Mouse (Mus musculus) stomach, embryonic 16.5 days (tissue): ENCODE measurements around the gene Plekhg5. TPM values are rescaled to one million over a fixed set of nuclear protein-coding genes. Genes with fewer than 3 reads are reported as not detected.
A peak's percentile ranks its signal among the peaks of the same experiment; 100 is the strongest.

Experiments used
- ATAC-seq: fragments of 200-750 bp; cut with Nextera tagmentation; 2 replicates; pipeline ENCODE4 v1.8.0; 2017; ENCODE audit warnings: moderate number of reproducible peaks, moderate TSS enrichment; ENCODE audit not compliant: insufficient read depth, low FRiP score
- H3K27ac ChIP-seq: fragments of 300-500 bp; sonication (generic); 2 replicates; pipeline ENCODE4 v1.5.1; 2014; ENCODE audit warnings: low read length
- H3K27me3 ChIP-seq: fragments of 300-500 bp; sonication (generic); 2 replicates; pipeline ENCODE4 v1.6.1; 2014; ENCODE audit warnings: low read length, control low read depth, mixed read lengths; ENCODE audit not compliant: control insufficient read depth, insufficient read depth
- H3K36me3 ChIP-seq: fragments of 300-500 bp; sonication (generic); 2 replicates; pipeline ENCODE4 v1.6.1; 2014; ENCODE audit warnings: low read length; ENCODE audit not compliant: control insufficient read depth, insufficient read depth
- H3K4me1 ChIP-seq: fragments of 300-500 bp; sonication (generic); 2 replicates; pipeline ENCODE4 v1.6.1; 2014; ENCODE audit warnings: low read length, control low read depth, mixed read lengths; ENCODE audit not compliant: control insufficient read depth, insufficient read depth
- H3K4me2 ChIP-seq: fragments of 300-500 bp; sonication (generic); 2 replicates; pipeline ENCODE4 v1.6.1; 2014; ENCODE audit warnings: low read depth, low read length, mixed read lengths
- H3K4me3 ChIP-seq: fragments of 300-500 bp; sonication (generic); replicated peaks from 2 replicates; pipeline ENCODE4 v1.5.1; 2014; ENCODE audit warnings: mild to moderate bottlenecking, low read length
- H3K9ac ChIP-seq: fragments of 300-500 bp; sonication (generic); 2 replicates; pipeline ENCODE4 v1.6.1; 2014; ENCODE audit warnings: low read length
- H3K9me3 ChIP-seq: fragments of 300-500 bp; sonication (generic); replicated peaks from 2 replicates; pipeline ENCODE4 v1.6.1; 2016; ENCODE audit warnings: low read length, control low read depth; ENCODE audit not compliant: control insufficient read depth
- WGBS: fragments of 180-500 bp; shearing (Covaris S2); extraction: QIAGEN DNeasy Blood & Tissue Kit; methylation state at CpG from one replicate; pipeline ENCODE4 v1.1.7; 2014; 5-methylcytosine and 5-hydroxymethylcytosine counted together
- polyA plus RNA-seq: library from polyadenylated mRNA; unstranded; fragments of >200 nt; fragmentation: Nextera tagmentation; extraction: Ambion mirVana; gene quantifications from 2 replicates; pipeline ENCODE4 v1.2.1, GENCODE M21; 2015

Gene Plekhg5
- polyA plus RNA-seq, 1 experiment from 2014 or later = 12.3 TPM

DNA sequence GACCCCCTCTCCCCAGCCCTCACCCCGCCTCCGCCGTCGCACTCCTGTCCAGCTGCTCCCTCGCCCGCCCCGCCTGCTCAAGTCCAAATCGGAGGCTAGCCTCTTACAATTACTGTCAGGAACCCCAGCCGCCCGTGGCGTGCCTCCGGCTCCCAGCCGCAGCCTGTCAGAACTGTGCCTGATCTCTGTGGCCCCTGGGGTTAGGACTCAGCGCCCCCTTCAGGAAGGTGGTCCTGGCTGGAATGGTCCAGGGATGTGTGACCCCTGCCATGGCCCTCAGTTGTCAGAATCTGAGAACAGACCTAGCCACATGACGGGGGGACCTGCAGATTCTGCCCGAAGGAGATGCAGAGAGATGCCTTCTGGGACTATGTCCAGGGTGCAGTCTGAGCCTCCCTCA lies 41.8 kb downstream of the Plekhg5 start:
- peaks cover 14% of the 10 kb centered on the region for H3K27me3 ChIP-seq
- H3K9ac ChIP-seq = no peak overlapping the region
- no peak overlapping the region for H3K27ac ChIP-seq
- no peak for ATAC-seq
- H3K36me3 ChIP-seq = peaks cover 11% of the 10 kb centered on the region; the same call in 1 of the 2 replicates
- H3K4me3 ChIP-seq = no peak overlapping the region
- no peaks in the 10 kb centered on the region for H3K9me3 ChIP-seq
- no peak overlapping the region for H3K4me2 ChIP-seq
- 80% methylated on average over 16 of the region's 16 CpGs for WGBS
- H3K4me1 ChIP-seq = peaks cover 21% of the 10 kb centered on the region

DNA sequence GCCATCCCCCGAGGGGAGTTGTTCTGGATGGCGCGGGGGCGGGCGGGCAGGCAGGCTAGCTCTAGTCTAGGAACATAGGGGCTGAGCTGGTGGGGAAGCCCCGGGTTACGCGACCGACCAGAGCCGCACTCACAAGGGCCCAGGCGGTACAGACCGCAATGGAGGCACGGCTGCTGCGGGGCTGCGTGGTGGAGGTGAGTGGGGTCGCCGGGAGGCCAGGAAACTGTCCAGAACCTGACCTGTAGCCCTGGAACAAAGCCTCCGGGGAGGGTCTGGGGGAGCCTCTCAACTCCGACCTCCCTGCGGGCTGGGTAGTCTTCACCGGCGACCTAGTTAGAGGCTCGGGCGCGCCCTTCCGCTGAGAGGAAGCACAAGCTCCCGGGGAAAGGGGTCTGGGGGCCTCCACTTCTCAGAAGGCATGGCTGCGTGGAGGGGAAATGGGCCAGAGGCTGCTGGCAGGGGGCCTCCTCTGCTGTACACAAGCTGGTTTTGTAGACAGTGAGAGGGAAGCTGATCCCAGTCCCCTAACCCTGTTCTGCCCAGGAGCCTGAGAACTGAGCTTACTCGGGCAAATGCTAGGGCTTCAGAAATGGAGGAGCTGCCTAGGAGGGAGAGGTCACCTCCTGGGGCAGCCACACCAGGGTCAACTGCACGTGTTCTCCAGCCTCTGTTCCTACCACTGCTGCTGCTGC lies 43.8 kb downstream of the Plekhg5 start, which contains the start of gene Tnfrsf25:
Gene Tnfrsf25 (plus strand): TSS at position 14 of the 692 bp plus-strand sequence.
- Histone ChIP-seq H3K4me2 (peak within 1 kb of the TSS; percentile 16), H3K9ac (peak within 1 kb of the TSS; percentile 53; the same call in 1 of the 2 replicates), H3K4me3 (peak within 1 kb of the TSS; percentile 15; the same call in 1 of the 2 replicates), H3K9me3 (no peaks in the 10 kb centered on the region), H3K27me3 (peaks cover 33% of the 10 kb centered on the region), H3K4me1 (peaks cover 37% of the 10 kb centered on the region), H3K27ac (no peak within 1 kb of the TSS), H3K36me3 (peaks cover 7% of the 10 kb centered on the region; the same call in 1 of the 2 replicates)
- no peak for ATAC-seq
- 9% methylated on average over 30 of the region's 30 CpGs for WGBS

DNA sequence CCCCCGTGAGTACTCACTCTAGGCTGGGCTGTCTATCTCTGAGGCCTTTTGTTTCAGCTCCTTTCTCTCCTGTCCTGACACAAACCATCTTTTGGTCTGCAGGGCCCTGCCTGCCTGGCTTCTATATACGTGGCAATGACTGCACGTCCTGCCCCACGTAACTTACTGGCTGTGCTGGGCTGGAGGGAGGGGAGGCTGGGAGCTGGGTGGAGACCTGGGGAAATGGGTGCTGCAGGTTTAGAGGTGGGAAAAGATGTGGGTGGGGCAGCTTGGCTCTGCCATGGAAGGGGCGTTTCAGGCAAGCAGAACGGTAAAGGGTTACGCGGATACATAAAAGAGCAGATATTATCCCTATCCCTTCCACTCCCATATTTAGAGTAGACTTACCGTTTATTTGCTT lies 45.2 kb downstream of the Plekhg5 start:
- peaks cover 7% of the 10 kb centered on the region; the same call in 1 of the 2 replicates for H3K36me3 ChIP-seq
- H3K9ac ChIP-seq = no peak overlapping the region
- H3K9me3 ChIP-seq = no peaks in the 10 kb centered on the region
- peak overlapping the region; percentile 38; the same call in 1 of the 2 replicates for H3K27ac ChIP-seq
- H3K4me2 ChIP-seq = no peak overlapping the region
- H3K4me3 ChIP-seq = no peak overlapping the region
- peaks cover 43% of the 10 kb centered on the region for H3K27me3 ChIP-seq
- peak; percentile 80; the same call in 1 of the 2 replicates for ATAC-seq
- H3K4me1 ChIP-seq = peaks cover 37% of the 10 kb centered on the region
- WGBS = 54% methylated on average over 9 of the region's 9 CpGs

DNA sequence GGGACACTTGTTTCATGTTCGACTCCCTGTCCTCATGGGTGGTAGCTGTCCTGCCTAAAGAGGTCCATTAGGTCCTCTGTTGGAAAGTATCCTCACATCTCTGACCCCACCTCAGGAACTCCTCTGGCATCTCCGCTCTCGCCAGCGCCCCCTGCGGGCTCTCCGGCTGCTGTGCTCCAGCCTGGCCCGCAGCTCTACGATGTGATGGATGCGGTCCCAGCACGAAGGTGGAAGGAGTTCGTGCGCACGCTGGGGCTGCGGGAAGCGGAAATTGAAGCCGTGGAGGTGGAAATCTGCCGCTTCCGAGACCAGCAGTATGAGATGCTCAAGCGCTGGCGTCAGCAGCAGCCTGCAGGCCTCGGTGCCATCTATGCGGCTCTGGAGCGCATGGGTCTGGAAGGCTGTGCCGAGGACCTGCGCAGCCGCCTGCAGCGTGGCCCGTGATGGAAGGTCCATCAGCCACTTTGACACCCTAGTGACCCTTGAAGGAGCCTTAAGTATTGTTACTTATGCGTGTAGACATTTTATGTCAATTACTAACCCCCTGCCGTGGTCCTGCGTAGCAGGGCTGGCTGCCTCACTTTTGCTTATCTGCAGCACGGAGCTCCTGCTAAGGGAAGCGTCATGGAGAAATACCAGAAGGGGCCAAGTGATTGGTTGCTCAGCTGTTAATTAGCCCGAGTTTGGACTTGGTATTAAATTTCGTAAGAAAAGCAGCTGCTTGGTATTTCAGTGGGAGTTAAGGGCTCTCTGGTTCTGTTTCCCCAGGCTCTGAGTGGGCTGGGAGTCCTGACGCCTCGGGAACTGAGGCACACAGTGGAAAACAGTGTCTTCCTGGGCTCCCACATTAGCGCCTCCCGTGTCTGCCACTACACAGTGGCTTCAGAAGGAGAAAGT lies 47.3 kb downstream of the Plekhg5 start:
- Histone ChIP-seq H3K27ac (no peak overlapping the region), H3K4me2 (no peak overlapping the region), H3K36me3 (no peaks in the 10 kb centered on the region), H3K9ac (no peak overlapping the region), H3K27me3 (peaks cover 61% of the 10 kb centered on the region), H3K4me3 (0 out of 2 replicates have a peak overlapping the region, but pooled peaks have one; percentile 5), H3K4me1 (peaks cover 37% of the 10 kb centered on the region), H3K9me3 (no peaks in the 10 kb centered on the region)
- 13% methylated on average over 39 of the region's 39 CpGs for WGBS
- ATAC-seq = 0 out of 2 replicates have a peak, but pooled peaks have one; percentile 5

DNA sequence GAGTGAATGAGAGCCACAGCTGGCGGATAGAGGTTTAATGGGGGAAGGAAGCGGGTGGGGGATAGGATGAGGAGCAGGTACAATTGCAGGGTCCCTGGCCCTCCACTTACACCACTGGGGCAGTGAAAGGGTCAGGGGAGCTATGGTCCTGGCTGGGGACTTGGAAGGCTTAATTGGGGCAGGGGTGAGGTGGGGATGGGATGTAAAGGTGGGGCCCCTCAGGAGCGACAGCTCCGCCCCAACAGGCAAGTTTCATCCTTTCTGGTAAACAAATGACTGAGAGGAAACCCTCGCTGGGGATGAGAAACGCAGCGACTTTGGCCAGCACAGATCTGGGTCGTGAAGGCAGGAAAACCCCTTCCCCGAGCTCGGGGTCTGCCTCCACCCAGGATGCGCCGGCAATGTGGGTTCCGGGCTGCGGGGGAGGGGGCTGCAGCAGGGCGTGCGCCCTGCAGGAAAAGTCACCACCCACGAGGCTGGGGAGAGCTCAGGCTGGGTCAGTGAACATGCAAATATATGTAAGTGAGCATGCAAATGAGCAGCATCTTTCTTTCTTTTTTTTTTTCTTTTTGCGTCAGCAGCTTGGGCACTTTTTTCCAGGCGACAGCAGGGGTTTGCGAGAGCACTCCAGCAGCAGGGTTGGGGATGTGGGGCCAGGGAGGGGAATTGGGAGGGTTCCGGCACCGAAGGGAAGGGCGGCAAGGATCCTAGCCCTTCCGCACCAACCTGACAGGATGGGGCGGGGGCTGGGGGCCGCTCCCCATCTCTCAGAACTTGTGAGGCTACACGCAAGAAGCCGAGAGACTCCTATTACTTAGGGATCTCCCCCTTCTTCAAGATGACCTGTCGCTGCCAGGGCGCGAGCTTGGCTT lies 48.2 kb downstream of the Plekhg5 start:
- 0 out of 2 replicates have a peak overlapping the region, but pooled peaks have one; percentile 5 for H3K9ac ChIP-seq
- WGBS = 4% methylated on average over 30 of the region's 31 CpGs
- H3K36me3 ChIP-seq = no peaks in the 10 kb centered on the region
- no peaks in the 10 kb centered on the region for H3K9me3 ChIP-seq
- H3K27me3 ChIP-seq = peaks cover 70% of the 10 kb centered on the region
- H3K4me1 ChIP-seq = peaks cover 40% of the 10 kb centered on the region
- ATAC-seq = no peak
- H3K4me3 ChIP-seq = peak overlapping the region; percentile 19
- no peak overlapping the region for H3K27ac ChIP-seq
- peak overlapping the region; percentile 25 for H3K4me2 ChIP-seq

DNA sequence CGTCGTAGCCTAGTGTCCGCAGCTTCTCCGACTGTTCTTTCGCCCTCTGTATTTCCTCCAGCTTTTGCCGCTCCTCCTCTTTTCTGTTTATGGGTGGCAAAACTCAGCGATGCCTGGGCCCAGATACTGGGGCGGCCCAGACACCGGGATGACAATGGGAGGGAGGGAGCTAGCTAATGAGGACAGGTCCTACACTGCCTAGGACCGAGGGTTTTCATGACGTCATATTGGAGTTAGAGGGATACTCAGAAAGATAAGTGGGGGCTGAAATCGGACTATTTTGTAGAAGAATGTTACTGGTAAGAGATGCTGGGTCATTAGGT lies 48.8 kb downstream of the Plekhg5 start:
- Histone ChIP-seq H3K27me3 (peaks cover 76% of the 10 kb centered on the region), H3K9me3 (no peaks in the 10 kb centered on the region), H3K36me3 (no peaks in the 10 kb centered on the region), H3K4me2 (peak overlapping the region; percentile 25), H3K27ac (no peak overlapping the region), H3K4me3 (0 out of 2 replicates have a peak overlapping the region, but pooled peaks have one; percentile 19), H3K9ac (no peak overlapping the region), H3K4me1 (peaks cover 39% of the 10 kb centered on the region)
- 4% methylated on average over 12 of the region's 12 CpGs for WGBS
- ATAC-seq = no peak

DNA sequence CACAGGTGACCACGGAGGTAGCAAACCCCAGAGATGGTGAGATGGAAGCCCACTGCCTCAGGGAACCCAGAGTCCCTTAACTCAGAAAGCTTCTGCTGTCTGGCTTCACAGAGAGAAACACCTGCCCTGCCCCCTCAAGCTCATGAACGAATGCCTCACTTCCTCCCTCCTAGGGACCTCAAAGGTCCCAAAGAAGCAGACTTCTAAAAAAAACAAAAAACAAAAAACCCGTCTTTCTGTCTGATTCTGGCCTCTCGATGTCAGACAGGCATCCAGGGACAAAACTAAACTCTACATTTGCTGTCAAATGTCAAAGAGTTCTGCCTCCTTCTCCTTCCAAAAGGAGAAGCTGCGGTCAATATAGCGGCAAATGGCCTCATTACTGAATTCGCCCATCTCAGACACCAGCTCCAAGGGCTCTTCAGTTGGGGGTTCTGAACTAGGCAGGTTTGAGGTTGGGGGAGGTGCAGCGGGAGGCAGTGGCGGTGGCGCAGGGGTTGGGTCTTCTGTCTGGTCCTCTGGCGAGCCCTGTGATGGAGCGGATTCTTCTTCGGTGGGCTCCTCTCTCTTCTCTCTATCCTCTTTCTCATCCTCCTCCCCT lies 52.2 kb downstream of the Plekhg5 start:
- peaks cover 30% of the 10 kb centered on the region for H3K4me1 ChIP-seq
- 32% methylated on average over 13 of the region's 13 CpGs for WGBS
- H3K27ac ChIP-seq = no peak overlapping the region
- no peaks in the 10 kb centered on the region for H3K9me3 ChIP-seq
- H3K4me2 ChIP-seq = no peak overlapping the region
- ATAC-seq = no peak
- H3K4me3 ChIP-seq = no peak overlapping the region
- no peaks in the 10 kb centered on the region for H3K36me3 ChIP-seq
- H3K9ac ChIP-seq = no peak overlapping the region
- H3K27me3 ChIP-seq = peaks cover 92% of the 10 kb centered on the region
